Mouse (Mus musculus): ENCODE measurements around the gene Fryl. TPM values are rescaled to one million over a fixed set of nuclear protein-coding genes. Genes with fewer than 3 reads are reported as not detected.

Gene Fryl
- polyA plus RNA-seq, 1 experiment: 35.4 TPM

DNA sequence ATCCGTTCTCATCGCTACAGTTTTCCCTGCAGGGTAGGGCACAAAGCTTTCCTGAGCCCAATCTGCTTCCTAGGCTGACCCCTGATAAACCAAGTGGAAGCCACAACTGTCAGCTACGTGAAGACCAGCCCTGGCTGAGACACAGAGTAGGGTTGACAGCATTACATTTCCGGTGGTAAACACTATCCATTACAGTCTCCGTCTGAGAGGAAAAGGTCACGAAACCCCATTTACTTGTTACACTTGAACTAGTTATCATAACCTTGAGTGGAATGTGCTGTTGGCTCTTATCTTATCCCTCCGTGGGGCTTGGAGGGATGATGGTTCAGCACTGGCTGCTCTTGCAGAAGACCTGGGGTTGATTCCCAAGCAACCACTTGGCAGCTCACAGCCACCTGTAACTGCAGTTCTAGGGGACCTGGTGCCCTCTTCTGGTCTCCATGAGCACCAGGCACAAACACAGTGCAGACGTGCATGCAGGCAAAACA lies 62.3 kb downstream of the Fryl start:
- DNase-seq (ENCODE audit: low spot score): no peak

DNA sequence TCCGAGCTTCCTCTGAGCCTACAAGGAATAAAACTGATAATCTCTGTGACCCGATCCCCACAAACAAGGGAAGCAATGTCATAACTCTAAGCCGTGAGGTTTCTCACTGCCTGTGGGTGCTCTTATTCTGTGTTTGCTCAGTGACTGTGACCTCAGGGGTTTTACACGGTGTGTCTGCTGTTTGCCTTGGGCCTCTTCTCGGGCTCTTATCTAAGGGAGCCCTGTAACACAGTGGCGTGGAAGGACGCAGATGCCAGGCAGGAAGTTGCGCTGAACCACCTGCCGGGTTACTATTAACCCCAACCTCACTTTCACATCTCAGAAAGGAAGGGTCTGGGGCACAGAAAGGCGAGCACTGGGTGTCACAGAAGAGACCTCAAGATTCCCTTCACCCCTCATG lies 62.8 kb downstream of the Fryl start:
- DNase-seq (ENCODE audit: low spot score): no peak

DNA sequence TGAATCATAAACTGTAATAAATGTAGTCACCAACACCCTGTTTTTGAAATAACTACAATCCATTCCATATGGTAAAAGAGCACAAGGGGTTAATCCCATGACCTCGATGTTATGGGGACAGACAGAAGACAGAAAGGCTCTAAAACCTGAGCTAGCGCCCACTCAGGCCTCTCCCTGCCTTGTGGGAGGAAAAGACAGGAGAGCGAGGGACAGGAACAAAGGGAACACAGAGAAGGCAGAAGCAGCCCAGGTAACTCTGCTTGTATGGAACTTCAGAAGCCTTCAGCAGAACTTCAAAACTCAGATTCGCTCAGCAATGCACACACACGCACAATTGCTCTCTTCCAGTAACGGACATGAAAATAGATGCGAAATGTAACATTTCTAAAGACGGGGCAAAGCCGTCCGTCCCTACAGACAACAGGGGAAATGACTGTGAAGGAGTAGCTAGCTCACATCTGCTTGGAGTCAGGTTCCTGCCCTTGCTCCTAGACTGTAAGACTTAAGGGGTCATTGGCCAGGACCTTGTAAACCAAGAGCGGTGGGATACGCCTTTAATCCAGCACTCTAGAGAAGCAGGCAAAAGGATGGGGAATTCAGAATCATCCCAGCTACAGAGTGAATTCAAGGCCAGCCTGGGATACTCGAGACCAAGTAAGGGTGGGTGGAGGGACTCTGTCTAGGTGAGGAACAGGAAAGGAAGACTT lies 63.4 kb downstream of the Fryl start:
- no peak for DNase-seq (ENCODE audit: low spot score)

DNA sequence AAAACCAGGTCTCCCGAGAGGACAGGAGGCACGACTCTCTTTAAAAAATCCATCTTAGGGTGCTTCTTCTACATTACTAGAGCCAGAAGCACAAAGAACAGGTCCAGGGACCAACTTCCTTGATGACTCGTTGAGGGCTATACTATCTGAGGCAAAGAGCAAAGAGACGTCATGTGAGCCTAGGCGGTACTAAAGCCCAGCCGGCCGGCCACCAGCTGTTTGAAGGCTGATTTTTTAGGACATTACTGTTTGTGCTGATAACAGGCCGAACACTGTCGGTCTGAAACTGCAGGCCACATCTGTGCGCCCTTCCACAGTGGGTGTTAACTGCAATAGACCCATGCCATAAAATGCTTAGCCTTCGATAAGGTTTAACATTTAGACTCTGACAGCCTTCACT lies 64.7 kb downstream of the Fryl start:
- no peak for DNase-seq (ENCODE audit: low spot score)

DNA sequence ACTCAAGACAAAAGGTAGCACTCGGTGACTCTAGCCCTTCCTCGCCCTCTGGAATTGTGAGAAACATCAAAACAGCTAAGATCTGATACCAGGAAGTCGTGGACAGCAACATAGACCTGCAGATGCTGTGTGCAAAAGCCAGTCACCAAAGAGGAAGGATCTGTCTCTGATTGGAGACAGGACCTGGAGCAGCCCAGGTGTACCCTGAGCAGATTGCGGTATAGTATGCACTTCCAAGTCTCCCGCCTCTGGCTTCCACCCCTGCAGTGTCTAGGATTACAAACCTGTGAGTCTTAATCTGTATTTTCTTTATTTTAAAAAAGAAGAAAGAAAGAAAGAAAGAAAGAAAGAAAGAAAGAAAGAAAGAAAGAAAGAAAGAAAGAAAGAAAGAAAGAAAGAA lies 66.3 kb downstream of the Fryl start:
- no peak for DNase-seq (ENCODE audit: low spot score)

DNA sequence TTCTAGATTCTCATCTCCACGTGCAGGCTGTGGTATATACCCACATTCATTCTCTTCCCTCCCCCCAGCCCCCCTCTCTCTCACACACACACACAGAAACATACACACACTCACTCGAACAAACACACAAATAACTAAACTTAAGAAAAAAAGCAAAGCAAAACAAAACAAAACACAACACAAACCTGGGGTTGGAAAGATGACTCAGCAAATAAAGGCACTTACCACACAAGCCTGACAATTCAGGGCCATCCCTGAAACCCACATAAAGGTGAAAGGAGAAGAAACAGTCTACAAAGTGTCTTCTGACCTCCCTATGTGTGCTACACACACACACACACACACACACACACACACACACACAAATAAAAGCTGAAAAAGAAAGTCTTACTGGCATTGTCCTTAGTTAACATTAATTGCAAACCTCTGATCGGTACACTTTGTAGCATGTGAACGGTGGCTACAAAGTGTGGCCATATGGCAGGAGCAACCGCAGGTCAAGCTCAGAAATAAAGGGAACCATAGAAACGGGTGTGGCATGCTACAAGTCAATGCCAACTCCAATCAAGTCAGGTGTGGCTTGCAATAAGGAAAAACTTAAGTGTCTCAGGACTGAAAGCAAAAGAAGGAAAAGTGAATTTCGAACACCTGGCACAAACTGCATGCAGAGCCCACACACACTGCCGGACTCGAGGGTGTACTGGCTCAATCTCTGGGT lies 66.8 kb downstream of the Fryl start:
- DNase-seq (ENCODE audit: low spot score): no peak

DNA sequence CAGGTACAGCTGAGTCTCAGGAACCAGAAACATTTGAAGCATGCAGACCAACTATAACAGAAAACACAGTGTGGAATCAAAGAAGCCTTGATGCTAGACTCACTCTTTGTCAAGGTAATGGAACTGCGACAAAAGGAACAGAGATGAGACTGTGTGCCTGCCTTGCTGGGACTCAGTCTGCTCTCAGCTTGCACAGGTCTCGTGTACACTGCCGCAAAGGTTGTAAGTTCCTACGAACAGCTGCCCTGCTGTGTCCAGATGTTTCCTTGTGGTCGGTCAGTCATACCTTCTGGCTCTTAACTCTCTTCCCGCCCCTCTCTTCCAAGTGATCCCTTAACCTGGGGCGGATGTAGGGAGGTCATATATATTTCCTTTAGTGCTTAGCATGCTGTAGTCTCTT lies 67.8 kb downstream of the Fryl start:
- no peak for DNase-seq (ENCODE audit: low spot score)

DNA sequence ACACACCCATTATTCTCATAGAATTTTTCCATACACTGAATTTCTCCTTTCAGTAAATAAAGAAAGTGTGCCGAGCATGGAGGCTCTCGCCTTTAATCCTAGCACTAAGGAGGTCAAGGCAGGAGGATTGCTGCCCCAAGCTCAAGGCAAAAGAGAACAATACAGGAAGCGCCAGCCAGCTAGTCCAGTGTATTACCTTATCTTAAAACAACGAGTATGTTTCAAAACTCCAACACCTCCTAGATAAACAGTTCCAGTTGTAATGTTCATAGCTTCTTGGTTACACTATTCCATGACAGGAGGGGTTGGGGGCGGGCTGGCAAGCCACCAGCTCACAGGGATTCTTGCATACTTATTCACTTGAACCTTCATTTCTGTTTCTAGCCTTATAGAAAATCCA lies 68.3 kb downstream of the Fryl start:
- no peak for DNase-seq (ENCODE audit: low spot score)

DNA sequence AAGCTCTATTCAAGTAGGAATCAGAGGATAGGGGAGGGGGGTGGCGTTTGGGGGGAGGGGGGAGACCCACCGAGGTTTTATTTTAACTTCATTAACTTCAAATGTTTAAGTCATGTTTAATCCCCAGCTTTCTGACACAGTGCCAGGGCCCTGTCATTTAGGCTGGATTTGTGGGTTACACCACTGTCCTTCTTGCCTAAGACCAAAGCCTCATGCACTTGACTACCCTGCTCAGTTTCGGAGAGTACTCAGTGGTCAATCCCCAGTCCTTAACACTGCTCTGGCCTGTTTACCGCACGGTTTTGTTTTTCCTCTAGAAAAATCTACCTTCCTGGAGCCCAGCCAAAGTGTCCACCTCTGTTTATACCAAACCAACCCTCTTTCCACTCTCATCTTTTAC lies 69.5 kb downstream of the Fryl start:
- DNase-seq (ENCODE audit: low spot score): no peak

DNA sequence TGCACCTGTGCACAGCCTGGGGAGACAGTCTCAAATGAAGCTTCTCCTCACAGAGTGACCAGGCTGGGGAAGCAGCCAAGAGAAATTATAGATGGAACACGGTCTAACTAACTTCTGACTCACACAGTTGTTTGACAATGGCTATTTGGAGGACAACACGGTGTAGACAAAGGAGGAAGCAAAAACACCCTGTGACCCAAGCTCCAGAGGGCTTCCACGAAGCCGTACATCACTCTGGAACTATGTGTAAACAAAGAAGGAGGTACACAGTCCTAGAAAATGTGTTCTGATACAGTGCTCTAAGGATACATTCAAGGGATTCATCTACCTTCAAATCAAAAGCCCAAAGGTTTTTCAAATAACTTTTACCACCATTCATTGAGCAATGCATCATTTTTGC lies 71.0 kb downstream of the Fryl start:
- no peak for DNase-seq (ENCODE audit: low spot score)

DNA sequence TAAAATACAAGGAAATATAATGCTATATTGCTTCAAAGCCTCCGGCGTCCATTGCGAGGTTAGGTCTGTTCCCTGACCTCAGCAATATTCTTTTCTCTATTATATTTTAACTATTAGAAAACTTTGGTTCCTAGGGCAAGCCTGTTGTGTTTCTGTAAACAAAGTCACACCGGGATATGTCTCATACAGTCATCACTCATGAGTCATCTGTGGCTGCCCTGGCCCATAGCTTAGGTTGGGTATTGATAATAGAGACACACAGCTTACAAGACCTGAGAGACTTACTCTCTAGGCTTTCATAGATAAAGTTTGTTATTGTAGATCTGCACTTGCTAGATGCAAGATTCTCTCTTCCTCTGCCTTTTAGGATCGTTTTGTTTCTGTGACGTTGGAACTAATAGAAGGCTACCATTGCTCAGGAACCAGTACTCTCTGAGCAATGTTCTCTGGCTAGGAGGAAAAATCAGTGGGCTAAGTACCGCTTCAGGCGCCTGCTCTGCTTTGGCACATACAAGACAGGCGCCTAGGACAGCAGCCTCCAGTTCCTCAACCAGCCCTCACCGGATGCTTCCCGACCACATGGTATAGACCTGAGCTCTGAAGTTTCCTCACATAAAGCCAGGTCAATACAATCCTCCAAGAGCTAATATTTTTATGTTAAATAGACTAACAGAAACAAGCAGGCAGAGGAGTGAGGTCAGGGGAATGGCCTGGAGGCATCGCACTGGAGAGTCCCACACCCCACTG lies 73.5 kb downstream of the Fryl start:
- no peak for DNase-seq (ENCODE audit: low spot score)

DNA sequence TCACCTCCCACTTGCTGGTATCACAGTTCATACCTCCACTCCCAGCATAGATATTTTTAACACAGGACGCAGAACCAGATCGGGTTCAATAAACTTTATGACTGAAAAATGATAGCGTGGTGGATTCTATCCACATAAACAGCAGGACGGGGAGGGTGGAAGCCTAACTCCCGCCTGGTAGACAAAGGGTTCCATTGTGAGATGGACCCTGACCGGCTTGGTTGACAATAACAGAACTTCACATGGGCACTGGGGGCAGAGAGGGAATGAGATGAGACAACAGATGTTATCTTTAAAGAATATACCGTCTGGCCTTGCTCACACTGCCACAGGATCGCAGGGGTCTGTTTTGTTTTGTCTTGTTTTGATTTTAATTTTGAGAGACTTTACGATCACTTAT lies 74.2 kb downstream of the Fryl start:
- no peak for DNase-seq (ENCODE audit: low spot score)

DNA sequence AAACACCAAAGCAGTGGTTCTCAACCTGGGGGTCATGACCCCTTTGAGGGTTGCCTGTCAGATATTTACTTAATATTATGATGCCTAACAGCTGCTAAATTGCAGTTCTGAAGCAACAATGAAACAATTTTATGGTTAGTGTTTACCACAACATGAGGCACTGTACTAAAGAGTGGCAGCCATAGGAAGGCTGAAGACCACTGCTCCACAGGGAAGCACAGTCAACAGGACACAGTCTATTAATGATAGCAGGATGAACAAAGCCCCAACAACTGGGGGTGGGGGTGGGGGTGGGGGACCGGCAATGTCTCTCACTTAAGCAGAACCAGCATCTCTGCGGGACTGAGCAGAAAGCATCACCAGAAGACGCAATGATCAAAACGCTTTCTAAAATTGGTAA lies 80.1 kb downstream of the Fryl start:
- no peak for DNase-seq (ENCODE audit: low spot score)

DNA sequence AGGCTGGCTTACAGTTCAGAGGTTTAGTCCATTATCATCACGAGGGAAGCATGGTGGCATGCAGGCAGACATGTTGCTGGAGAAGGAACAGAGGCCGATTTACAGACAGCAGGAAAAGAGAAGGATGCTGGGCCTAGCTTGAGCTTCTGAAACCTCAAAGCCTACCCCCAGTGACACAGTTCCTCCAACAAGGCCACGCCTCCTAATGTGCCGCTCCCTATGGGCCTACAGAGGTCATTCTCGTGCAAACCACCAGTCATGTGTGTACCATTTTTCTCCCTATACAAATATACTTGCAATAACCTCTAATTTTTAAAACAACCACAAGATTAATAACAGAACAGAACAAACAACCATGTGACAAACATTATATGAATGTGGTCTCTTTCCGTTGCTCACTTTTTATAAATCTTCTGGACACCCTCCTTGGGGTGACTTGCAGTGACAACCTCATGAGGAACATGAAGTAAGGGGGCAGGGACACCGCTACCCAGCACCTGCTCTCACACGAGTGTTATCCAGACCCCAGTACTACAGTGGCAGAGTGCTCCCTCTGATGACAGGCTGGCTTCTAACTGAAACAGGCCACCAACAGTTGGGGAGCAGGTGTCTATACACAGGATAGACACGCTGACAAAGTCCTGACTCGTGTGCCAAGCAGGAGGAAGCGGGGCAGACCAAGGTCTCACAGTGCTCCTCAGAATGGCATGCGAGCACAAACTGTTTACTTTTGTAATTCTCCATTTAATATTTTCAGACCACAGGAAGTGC lies 80.9 kb downstream of the Fryl start:
- DNase-seq (ENCODE audit: low spot score): no peak

DNA sequence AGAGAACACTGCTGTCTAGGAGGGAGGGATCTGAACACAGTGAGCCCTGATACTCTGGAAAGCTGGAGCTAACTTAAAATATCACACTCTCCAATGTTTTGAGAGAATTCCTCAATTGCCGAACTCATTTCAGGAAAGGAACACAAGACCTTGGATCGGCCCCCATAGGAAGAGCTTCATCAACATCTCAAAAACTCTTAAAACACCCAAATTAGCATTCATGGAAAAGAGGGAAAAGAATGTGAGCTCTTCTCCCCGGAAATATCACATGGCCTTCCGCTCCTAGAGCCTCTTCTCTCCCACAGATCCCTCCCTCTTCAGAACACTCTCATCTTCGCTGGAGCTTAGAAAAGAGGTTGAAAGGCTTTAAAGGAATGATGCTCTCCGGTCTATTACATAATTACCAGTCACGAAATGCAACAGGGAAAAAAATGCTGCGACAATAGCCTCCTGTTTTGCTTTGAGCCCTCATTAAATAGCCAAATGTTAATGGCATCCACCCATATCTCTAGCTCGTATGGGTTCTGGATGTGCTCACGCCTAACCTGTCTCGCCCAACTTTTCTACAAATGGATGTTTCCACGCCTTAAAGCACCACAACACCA lies 84.4 kb downstream of the Fryl start:
- no peak for DNase-seq (ENCODE audit: low spot score)

DNA sequence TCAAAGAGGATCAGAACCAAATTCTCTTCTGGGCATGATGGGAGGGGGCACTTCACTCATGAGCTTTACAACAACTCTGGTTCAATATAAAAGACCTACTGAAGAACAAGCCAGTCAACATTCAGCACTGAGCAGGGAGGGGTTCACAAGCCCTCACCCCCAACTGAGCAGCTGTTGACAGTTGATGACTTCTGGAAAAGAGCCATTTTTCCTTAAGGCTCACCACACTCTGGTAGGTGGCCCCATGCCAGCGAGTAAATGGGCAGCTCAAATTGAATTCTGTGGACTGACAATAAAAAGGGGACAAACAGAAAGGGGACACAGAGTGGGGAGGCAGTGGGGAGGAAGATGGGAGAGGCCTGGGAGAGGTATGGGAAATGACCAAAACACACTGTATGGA lies 85.2 kb downstream of the Fryl start:
- no peak for DNase-seq (ENCODE audit: low spot score)

DNA sequence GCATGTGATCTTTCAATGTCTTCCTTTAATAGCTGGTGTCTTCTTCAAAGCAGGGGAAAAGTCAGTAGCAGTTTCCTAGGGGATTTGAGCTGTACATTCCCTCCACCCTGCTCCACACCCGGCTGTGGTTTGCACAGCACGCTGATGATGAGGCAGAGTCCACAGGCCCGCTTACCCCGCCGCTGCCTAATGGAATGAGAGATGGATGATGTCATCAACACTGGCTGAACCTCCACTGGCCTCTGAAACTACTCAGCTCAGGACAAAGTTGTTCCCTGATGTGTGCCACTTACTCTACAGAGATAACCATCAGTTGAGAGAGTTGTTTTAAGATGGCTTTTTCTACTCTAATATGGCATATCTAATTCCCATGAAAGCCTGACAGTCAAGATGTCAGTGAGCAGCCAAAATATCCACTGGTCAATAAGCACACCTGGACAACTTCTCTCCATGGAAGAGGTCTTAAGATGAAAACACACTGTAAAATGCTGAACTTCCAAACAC lies 87.6 kb downstream of the Fryl start:
- DNase-seq (ENCODE audit: low spot score): no peak

DNA sequence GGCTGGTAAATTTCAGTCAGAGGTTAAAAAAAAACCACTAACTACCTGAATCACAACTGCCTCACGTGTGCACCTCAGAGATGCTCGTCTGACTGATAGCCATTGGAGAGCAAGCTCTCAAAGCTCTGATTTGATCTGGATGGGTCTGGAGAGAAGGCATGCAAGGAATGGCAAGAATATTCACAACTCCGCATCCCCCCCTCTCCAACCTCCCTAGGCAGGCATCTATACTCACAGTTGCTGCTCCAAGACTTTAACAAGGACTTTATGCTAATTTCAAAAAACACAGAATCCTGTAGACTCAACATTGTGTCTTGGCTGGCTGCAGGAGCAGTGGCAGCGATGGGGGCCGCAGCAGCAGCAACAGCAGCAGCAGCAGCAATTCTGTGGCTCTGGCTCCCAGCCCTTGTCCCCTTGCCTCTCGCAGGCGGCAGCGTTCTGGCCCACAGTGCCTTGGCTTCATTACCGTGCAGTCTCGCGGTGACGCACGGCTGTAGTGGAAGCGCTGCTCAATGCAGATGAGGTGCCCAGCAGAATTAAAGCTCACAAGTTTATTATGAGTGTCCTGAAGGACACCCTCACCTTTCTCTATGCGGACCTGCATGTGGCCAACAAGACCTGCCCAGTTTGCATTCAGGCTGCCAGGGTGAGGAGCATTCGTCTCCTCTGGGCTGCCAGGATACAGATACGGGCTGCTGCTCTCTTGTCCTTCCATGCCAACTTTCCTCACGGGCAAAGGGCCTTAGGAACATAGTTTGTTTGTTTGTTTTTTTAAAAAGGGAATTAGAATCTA lies 88.2 kb downstream of the Fryl start:
- no peak for DNase-seq (ENCODE audit: low spot score)

DNA sequence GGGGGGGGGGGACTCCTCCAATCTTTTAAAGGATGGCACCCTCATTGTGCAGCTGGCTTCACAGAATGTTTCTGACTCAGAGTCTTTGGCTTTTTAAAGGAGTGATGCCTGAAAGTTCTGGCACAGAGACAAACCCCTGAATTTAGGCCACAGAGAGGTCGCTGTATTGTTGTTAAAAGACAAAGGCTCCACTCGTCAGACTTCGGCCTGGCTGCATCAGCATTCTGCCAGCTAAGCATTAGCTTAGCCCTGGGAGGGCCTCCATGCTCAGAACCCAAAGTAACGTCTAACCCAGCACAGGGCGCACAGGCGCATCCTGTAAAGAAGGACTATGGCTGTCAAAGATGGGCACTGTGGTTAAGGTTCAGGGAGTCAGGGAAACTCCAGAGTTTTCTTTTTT lies 92.4 kb downstream of the Fryl start:
- DNase-seq (ENCODE audit: low spot score): no peak

DNA sequence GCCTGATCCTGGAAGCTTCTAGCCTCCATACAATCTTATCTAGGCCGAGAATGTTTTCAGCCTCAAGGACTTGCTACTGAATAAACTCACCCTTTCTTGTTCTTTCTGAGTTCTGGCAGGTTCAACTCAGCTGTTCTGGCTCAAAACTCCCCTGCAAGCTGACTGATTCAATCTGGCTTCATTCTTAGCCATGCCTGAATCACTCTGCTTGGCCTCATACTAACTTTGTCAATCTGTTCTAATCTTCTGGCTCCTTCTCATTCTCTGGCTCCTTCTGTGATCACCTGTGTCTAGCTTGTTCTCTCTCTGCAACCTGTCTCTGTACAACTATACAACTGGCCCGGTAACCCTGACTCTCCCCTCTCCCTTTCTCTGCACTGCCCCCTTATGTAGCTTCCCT lies 93.9 kb downstream of the Fryl start:
- DNase-seq (ENCODE audit: low spot score): no peak

DNA sequence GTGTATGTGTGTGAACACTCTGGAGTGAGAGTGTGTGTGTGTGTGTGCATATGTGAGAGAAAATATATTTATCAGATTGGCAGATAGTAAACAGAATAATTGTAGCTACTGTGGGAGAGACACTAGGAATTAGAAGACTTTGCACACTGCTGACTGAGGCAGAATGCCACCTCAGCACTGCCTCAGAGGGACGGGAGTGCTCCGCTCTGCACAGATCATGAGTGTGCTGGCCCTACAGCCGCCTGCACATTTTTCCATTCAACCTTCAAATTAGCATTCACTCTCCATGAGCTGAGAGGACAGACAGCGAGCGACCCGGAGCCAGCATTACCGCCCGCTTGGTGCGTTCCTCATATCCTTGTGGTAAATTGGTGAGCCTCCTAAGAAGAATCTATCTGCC lies 96.0 kb downstream of the Fryl start:
- DNase-seq (ENCODE audit: low spot score): no peak
